8 mouse cellular contexts compared by ENCODE assay signal in genomic region chr19:32595131-32595505, GRCm38 (mm10). TPM values are rescaled to one million over a fixed set of nuclear protein-coding genes. Genes with fewer than 3 reads are reported as not detected.
DNase-seq lines count a peak whose midpoint lies in the region; ATAC-seq lines count a peak whose summit lies in the region.

No protein-coding gene starts in this region.

- H3K27me3 ChIP-seq in kidney, embryonic 16.5 days (ENCODE audit: insufficient read depth, low read length) = no peaks in the 10 kb centered on the region
- peaks cover 56% of the 10 kb centered on the region for H3K27me3 ChIP-seq in embryonic facial prominence, embryonic 10.5 days (replicated peaks; ENCODE audit: low read depth, poor library complexity, severe bottlenecking)
- H3K27me3 ChIP-seq in intestine, embryonic 15.5 days (replicated peaks) = no peaks in the 10 kb centered on the region

- 16% methylated on average over 8 of the region's 8 CpGs for WGBS in kidney, embryonic 16.5 days
- WGBS in embryonic facial prominence, embryonic 10.5 days = 19% methylated on average over 8 of the region's 8 CpGs
- 20% methylated on average over 8 of the region's 8 CpGs for WGBS in intestine, embryonic 15.5 days

- H3K9ac ChIP-seq in kidney, embryonic 16.5 days (replicated peaks; ENCODE audit: low read length) = peak overlapping the region; percentile 79
- H3K9ac ChIP-seq in intestine, embryonic 15.5 days = peak overlapping the region; percentile 65; the same call in 1 of the 2 replicates

- no peaks in the 10 kb centered on the region for H3K36me3 ChIP-seq in kidney, embryonic 16.5 days (ENCODE audit: insufficient read depth, low read length)
- no peaks in the 10 kb centered on the region for H3K36me3 ChIP-seq in embryonic facial prominence, embryonic 10.5 days (replicated peaks)
- H3K36me3 ChIP-seq in intestine, embryonic 15.5 days = no peaks in the 10 kb centered on the region

- DNase-seq in kidney, adult 8-10 months = no peak
- DNase-seq in embryonic facial prominence, embryonic 10.5 days (ENCODE audit: low spot score) = no peak
- DNase-seq in neural tube, embryonic 10.5 days (ENCODE audit: extremely low spot score, low spot score) = peak; percentile 16
- DNase-seq in left cerebral cortex, postnatal 14 days (ENCODE audit: low spot score in 2 of 2) = no peak
- DNase-seq in right cerebral cortex, postnatal 36 days (ENCODE audit: low spot score in 2 of 2) = no peak
- no peak for DNase-seq in embryo, embryonic 9.5 days (ENCODE audit: extremely low spot score)

- peak overlapping the region; percentile 79 for H3K4me3 ChIP-seq in kidney, embryonic 16.5 days (ENCODE audit: low read length)
- H3K4me3 ChIP-seq in embryonic facial prominence, embryonic 10.5 days = peak overlapping the region; percentile 72
- H3K4me3 ChIP-seq in intestine, embryonic 15.5 days (replicated peaks) = peak overlapping the region; percentile 62

- H3K9me3 ChIP-seq in kidney, embryonic 16.5 days (ENCODE audit: low read length) = no peaks in the 10 kb centered on the region
- no peaks in the 10 kb centered on the region for H3K9me3 ChIP-seq in embryonic facial prominence, embryonic 10.5 days
- no peaks in the 10 kb centered on the region for H3K9me3 ChIP-seq in intestine, embryonic 15.5 days

- no peak overlapping the region for H3K27ac ChIP-seq in kidney, embryonic 16.5 days (ENCODE audit: low read length)
- H3K27ac ChIP-seq in embryonic facial prominence, embryonic 10.5 days (replicated peaks) = no peak overlapping the region
- H3K27ac ChIP-seq in intestine, embryonic 15.5 days = no peak overlapping the region

- intact Hi-C loops in left cerebral cortex, postnatal 14 days (cut with DNase I) = no loop called here

- ATAC-seq in kidney, embryonic 16.5 days (ENCODE audit: low FRiP score, low TSS enrichment) = no peak; the same call in 1 of the 2 replicates
- no peak for ATAC-seq in intestine, embryonic 15.5 days

- peak overlapping the region; percentile 91 for H3K4me2 ChIP-seq in kidney, embryonic 16.5 days (replicated peaks; ENCODE audit: low read depth, low read length)
- peak overlapping the region; percentile 79 for H3K4me2 ChIP-seq in intestine, embryonic 15.5 days (replicated peaks)

- H3K4me1 ChIP-seq in kidney, embryonic 16.5 days (ENCODE audit: insufficient read depth, low read length) = 0 out of 2 replicates have a peak, but pooled peaks cover 6% of the 10 kb centered on the region
- peaks cover 9% of the 10 kb centered on the region for H3K4me1 ChIP-seq in embryonic facial prominence, embryonic 10.5 days
- 0 out of 2 replicates have a peak, but pooled peaks cover 4% of the 10 kb centered on the region for H3K4me1 ChIP-seq in intestine, embryonic 15.5 days (replicated peaks)

RNA-seq across cellular contexts. Expression of gene Papss2, which starts 0.5 kb away (rescaled TPM):
- polyA plus RNA-seq in kidney, embryonic 16.5 days (2015; fragmentation: Nextera tagmentation; extraction: Ambion mirVana) = 17.0 and 20.8 TPM in 2 replicates
- polyA plus RNA-seq in embryonic facial prominence, embryonic 10.5 days (2016; fragmentation: Nextera tagmentation; extraction: Ambion mirVana) = 1.6 and 3.1 TPM in 2 replicates
- polyA plus RNA-seq in intestine, embryonic 15.5 days (2015; fragmentation: Nextera tagmentation; extraction: Ambion mirVana) = 7.7 and 8.4 TPM in 2 replicates
- 1 to 10 TPM; 3.3 to 5.5 TPM for total RNA-seq in left cerebral cortex, postnatal 14 days (2021)
